Mouse (Mus musculus): ENCODE measurements around the gene Cfap65. TPM values are rescaled to one million over a fixed set of nuclear protein-coding genes. Genes with fewer than 3 reads are reported as not detected.

The Cfap65 gene
- polyA plus RNA-seq, 2 experiments, result under 0.01 TPM; not detected in 1

GRCm38 (mm10) chr1:74885369-74886042 is 49.9 kb downstream of the Cfap65 start, which contains the start of gene Fev:
Gene Fev (minus strand): TSS chr1:74885419.
- no peak for ATAC-seq (ENCODE audit: insufficient read depth)
- WGBS (ENCODE audit: insufficient replicate concordance), result 1% methylated on average over 41 of the region's 43 CpGs
- H3K9ac ChIP-seq (replicated peaks), result no peak within 1 kb of the TSS
- no peak within 1 kb of the TSS; a peak in 1 of 4 replicates for H3K4me3 ChIP-seq (ENCODE audit: insufficient read depth in 1 of 2, low read depth in 2 of 2, low read length in 2 of 2)
- H3K9me3 ChIP-seq (ENCODE audit: control insufficient read depth, low read length), result no peaks in the 10 kb centered on the region
- H3K36me3 ChIP-seq (replicated peaks; ENCODE audit: control insufficient read depth, insufficient read depth, low read depth), result no peaks in the 10 kb centered on the region
- peaks cover 63% of the 10 kb centered on the region for H3K27me3 ChIP-seq (ENCODE audit: control insufficient read depth, insufficient read depth, low read length)
- H3K27ac ChIP-seq, result no peak within 1 kb of the TSS
- no peaks in the 10 kb centered on the region for H3K4me1 ChIP-seq (replicated peaks; ENCODE audit: control insufficient read depth in 2 of 2, insufficient read depth in 2 of 2, low read length in 1 of 2)
- no peak within 1 kb of the TSS for H3K4me2 ChIP-seq (ENCODE audit: low read depth)
- DNase-seq (ENCODE audit: low read depth in 3 of 3, low spot score in 3 of 3), result no peak
- TF ChIP-seq CTCF (IDR thresholded peaks at IDR 0.05; ENCODE audit: low read depth) (no peak), EP300 (IDR thresholded peaks at IDR 0.05; ENCODE audit: low read depth) (no peak)

- Histone ChIP-seq H3K27me3 (ENCODE audit: control insufficient read depth, insufficient read depth, low read length) (peaks cover 63% of the 10 kb centered on the region), H3K27ac (no peak overlapping the region), H3K4me2 (ENCODE audit: low read depth) (no peak overlapping the region), H3K9me3 (ENCODE audit: control insufficient read depth, low read length) (no peaks in the 10 kb centered on the region), H3K9ac (replicated peaks) (no peak overlapping the region), H3K36me3 (replicated peaks; ENCODE audit: control insufficient read depth, insufficient read depth, low read depth) (no peaks in the 10 kb centered on the region), H3K4me3 (ENCODE audit: insufficient read depth in 1 of 2, low read depth in 2 of 2, low read length in 2 of 2) (no peak overlapping the region; a peak in 1 of 4 replicates), H3K4me1 (replicated peaks; ENCODE audit: control insufficient read depth in 2 of 2, insufficient read depth in 2 of 2, low read length in 1 of 2) (no peaks in the 10 kb centered on the region)
- under 1% methylated on average over 57 of the region's 57 CpGs for WGBS (ENCODE audit: insufficient replicate concordance)
- TF ChIP-seq CTCF (IDR thresholded peaks at IDR 0.05; ENCODE audit: low read depth), result no peak
- no peak for TF ChIP-seq EP300 (IDR thresholded peaks at IDR 0.05; ENCODE audit: low read depth)
- DNase-seq (ENCODE audit: low read depth in 3 of 3, low spot score in 3 of 3) (no peak), ATAC-seq (ENCODE audit: insufficient read depth) (no peak)
Observed at GRCm38 (mm10) chr1:74884196-74885141, 50.9 kb downstream of the Cfap65 start.

- H3K4me1 ChIP-seq (replicated peaks; ENCODE audit: control insufficient read depth in 2 of 2, insufficient read depth in 2 of 2, low read length in 1 of 2), result no peaks in the 10 kb centered on the region
- ATAC-seq (ENCODE audit: insufficient read depth) (no peak), DNase-seq (ENCODE audit: low read depth in 3 of 3, low spot score in 3 of 3) (no peak)
- H3K27ac ChIP-seq, result no peak overlapping the region
- peaks cover 65% of the 10 kb centered on the region for H3K27me3 ChIP-seq (ENCODE audit: control insufficient read depth, insufficient read depth, low read length)
- TF ChIP-seq CTCF (IDR thresholded peaks at IDR 0.05; ENCODE audit: low read depth) (no peak), EP300 (IDR thresholded peaks at IDR 0.05; ENCODE audit: low read depth) (no peak)
- no peak overlapping the region for H3K9ac ChIP-seq (replicated peaks)
- H3K9me3 ChIP-seq (ENCODE audit: control insufficient read depth, low read length), result no peaks in the 10 kb centered on the region
- H3K4me3 ChIP-seq (ENCODE audit: insufficient read depth in 1 of 2, low read depth in 2 of 2, low read length in 2 of 2), result no peak overlapping the region
- no peak overlapping the region for H3K4me2 ChIP-seq (ENCODE audit: low read depth)
- H3K36me3 ChIP-seq (replicated peaks; ENCODE audit: control insufficient read depth, insufficient read depth, low read depth), result no peaks in the 10 kb centered on the region
- WGBS (ENCODE audit: insufficient replicate concordance), result 5% methylated on average over 5 of the region's 5 CpGs
Observed at GRCm38 (mm10) chr1:74883441-74883840, 52.0 kb downstream of the Cfap65 start.

GRCm38 (mm10) chr1:74882828-74883227 is 52.6 kb downstream of the Cfap65 start:
- H3K9ac ChIP-seq (replicated peaks), result no peak overlapping the region
- 7% methylated on average over 8 of the region's 8 CpGs for WGBS (ENCODE audit: insufficient replicate concordance)
- H3K4me3 ChIP-seq (ENCODE audit: insufficient read depth in 1 of 2, low read depth in 2 of 2, low read length in 2 of 2), result no peak overlapping the region
- H3K4me1 ChIP-seq (replicated peaks; ENCODE audit: control insufficient read depth in 2 of 2, insufficient read depth in 2 of 2, low read length in 1 of 2), result no peaks in the 10 kb centered on the region
- H3K9me3 ChIP-seq (ENCODE audit: control insufficient read depth, low read length), result no peaks in the 10 kb centered on the region
- peaks cover 65% of the 10 kb centered on the region for H3K27me3 ChIP-seq (ENCODE audit: control insufficient read depth, insufficient read depth, low read length)
- no peak for TF ChIP-seq EP300 (IDR thresholded peaks at IDR 0.05; ENCODE audit: low read depth)
- TF ChIP-seq CTCF (IDR thresholded peaks at IDR 0.05; ENCODE audit: low read depth), result no peak
- H3K4me2 ChIP-seq (ENCODE audit: low read depth), result no peak overlapping the region
- H3K27ac ChIP-seq, result no peak overlapping the region
- no peaks in the 10 kb centered on the region for H3K36me3 ChIP-seq (replicated peaks; ENCODE audit: control insufficient read depth, insufficient read depth, low read depth)
- ATAC-seq (ENCODE audit: insufficient read depth) (no peak), DNase-seq (ENCODE audit: low read depth in 3 of 3, low spot score in 3 of 3) (no peak)

Data from liver, embryonic 14.5 days (tissue).